Mouse (Mus musculus) retina, postnatal 1 day (tissue): ENCODE results near the gene Olfr514.

Source experiments
- DNase-seq: peaks from one replicate; pipeline ENCODE4 v3.0.0-alpha.2; 2012

The Olfr514 gene

DNA sequence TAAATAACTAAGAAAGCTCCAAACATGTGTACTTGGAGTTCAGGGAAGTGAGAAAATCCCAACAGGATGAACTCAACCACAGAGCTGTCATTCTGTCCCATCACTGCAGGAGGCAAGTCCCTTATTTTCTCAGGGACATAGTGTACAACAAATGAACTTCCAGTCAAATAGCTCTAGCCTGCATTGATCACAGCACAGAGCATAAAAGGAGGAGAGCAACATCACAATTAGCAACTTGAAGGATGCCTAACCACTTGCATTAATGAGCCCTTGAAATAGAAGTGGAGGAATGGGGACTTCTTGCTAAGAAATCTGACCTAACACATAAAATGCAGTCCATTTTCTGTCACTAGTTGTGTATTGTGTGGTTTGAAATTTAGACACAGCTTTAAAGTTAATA is at the start of gene Olfr514:
Gene Olfr514 (minus strand): TSS at position 101 of the 400 bp plus-strand sequence.
- DNase-seq: no peak

DNA sequence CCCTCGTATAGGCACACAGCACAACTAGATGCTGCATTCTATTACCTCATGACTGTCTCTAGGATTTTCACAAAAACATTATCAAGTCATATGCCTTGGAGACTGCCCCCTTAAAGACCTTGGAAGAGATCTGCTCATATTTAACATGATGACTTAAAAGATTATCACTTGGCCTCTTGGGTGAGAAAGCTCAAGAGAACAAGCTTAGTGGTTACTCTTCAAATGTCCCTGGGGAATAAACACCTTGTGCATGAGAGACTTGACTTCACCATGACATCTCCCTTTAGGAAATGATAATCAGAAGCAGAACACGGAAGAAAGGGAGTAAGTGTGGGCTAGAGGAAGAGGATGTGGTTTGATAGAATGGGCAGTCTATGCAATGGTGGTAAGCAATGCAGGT is 46.5 kb upstream of the Olfr514 start, which contains the start of gene Olfr517:
Gene Olfr517 (minus strand): TSS at position 101 of the 400 bp plus-strand sequence.
- DNase-seq: no peak

DNA sequence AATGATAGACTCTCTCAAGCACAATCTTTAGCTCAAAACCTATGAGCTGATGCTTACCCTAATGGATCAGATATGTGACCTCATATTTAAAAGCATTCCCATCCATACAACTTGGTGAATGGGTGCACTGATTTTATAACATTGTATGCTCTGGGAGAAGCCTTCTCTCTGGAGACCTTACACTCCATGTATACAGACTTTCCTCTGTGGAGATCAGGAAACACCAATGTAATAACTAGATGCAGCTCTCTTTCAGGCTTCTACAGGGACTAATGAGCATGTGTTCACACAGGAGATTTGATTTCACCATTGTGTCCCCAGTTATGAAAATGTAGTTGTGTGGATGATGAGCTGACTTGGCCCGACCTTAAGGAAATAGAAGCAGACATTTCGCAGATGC is 24.6 kb upstream of the Olfr514 start, which contains the start of gene Olfr516:
Gene Olfr516 (minus strand): TSS at position 101 of the 400 bp plus-strand sequence.
- DNase-seq: no peak

DNA sequence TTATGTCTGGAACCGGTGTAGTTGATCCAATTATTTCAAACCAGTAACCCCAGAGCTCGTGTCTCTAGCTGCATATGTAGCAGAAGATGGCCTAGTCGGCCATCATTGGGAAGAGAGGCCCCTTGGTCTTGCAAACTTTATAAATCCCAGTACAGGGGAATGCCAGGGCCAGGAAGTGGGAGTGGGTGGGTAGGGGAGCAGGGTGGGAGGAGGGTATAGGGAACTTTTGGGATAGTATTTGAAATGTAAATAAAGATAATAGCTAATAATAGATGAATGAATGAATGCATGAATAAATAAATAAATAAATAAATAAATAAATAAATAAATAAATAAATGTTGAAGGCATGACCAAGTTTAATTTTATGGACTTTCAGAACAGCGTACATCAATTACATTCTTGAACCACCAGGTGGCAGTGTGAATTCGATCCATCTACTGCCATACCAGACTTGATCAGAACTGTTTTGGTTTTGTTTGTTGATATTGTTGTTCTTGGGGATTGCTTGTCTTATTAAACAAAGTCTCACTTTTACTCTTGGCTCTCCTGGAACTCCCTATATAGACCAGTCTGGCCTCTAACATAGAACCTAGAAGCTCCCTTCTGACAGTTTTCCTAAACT is 11.1 kb downstream of the Olfr514 start:
- DNase-seq: peak; percentile 46

DNA sequence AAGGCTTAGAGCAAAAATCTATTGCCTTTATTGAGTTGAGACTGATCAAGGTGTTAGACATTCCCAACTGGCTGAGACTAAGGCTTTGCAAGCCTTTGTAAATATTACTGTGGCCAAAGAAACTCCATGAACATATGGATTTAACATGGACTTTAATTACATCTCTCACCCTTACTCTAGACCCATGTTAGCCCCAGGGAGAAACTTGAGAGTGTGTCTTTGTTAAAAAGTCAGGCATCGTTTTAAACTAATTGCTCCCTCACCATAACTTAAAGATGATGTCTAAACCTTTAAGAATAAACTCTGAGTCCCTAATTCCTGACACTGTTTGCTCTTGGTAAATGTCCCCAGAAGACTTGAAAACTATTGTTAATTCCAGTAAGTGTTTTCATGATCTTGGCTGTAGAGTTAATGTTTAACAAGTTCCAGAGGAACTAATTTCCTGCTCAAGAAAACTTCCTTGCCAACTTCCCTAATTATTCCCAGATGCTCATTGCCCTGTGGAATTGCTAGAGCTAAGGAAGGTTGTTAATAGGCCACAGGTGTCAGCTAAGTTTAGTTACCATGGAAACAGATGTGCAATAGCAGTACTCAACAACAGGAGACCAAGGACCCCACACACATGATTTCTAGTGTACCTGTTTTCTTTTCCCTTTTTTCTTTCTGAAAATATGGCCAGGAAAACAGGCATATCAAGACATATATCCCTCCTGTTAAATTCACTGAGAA is 28.4 kb downstream of the Olfr514 start:
- DNase-seq: no peak
